Mouse (Mus musculus): ENCODE data around the gene Ccdc57. TPM values are rescaled to one million over a fixed set of nuclear protein-coding genes. Genes with fewer than 3 reads are reported as not detected.
A peak's percentile ranks its signal among the peaks of the same experiment; 100 is the strongest.

The Ccdc57 gene
- total and polyA plus RNA-seq, 2 experiments from 2014 or later, result 6.2 to 7.8 TPM

DNA sequence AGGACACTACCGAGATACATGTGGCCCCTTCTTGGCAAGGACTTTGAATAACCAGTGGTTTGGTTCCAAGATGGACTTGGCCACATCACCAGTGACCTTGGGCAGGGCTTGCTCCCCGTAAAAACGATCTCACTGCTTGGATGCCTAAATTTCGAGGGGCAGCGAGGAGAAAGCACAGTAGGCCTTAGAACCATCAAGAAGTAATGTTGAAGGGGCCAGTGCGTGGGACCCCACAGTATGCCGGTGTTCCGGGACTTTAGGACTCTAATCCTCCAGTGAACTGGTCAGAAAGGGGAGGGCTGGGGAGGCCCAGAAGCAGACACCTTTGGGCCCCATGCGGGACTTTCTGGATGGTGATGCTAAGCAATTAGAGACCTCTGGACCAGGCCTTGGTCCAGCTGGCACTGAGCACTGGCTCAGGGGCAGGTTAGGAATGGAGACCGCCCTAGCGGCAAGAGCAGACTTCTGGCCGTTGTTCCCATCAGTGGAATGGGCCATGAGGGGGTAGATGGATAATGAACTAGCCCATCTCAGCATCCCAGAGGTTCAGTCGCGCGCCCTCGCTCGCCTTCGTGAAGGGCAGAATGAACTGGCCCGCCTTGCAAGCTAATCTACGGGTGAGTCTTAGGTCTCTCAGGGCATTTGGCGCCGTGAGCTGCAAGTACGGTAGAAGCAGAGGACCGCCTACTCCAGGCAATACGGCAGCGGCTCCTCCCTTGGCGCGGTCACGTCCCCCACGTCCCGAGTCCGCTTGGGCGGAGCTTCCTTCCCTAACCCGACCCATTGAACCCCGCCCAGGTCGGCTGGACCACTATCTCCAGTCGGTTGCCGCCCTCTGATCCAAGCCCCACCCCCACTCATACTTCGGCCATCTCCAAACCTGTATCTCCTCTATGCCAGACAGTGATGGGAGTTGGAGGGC, 17.9 kb upstream of the Ccdc57 start:
- peak overlapping the region; percentile 24; the same call in 1 of the 2 replicates for H3K9ac ChIP-seq (replicated peaks; ENCODE audit: low read length, poor library complexity, severe bottlenecking)
- 0 out of 2 replicates have a peak, but pooled peaks cover under 1% of the 10 kb centered on the region for H3K36me3 ChIP-seq (ENCODE audit: insufficient read depth, low read length)
- peak; percentile 84 for DNase-seq (ENCODE audit: low spot score)
- peak overlapping the region; percentile 43 for H3K4me3 ChIP-seq (ENCODE audit: low read depth, low read length)
- ATAC-seq (ENCODE audit: low FRiP score), result peak; percentile 55
- WGBS, result 3% methylated on average over 38 of the region's 39 CpGs
- TF ChIP-seq CTCF (IDR thresholded peaks at IDR 0.05), result peak; percentile 8; the same call in 1 of the 2 replicates
- 0 out of 2 replicates have a peak, but pooled peaks cover 11% of the 10 kb centered on the region for H3K4me1 ChIP-seq (ENCODE audit: insufficient read depth, low read length)
- peak overlapping the region; percentile 63 for H3K4me2 ChIP-seq (ENCODE audit: low read depth, low read length, poor library complexity, severe bottlenecking)
- no peaks in the 10 kb centered on the region for H3K9me3 ChIP-seq (ENCODE audit: low read length)
- no peak overlapping the region for H3K27ac ChIP-seq (ENCODE audit: low read depth, low read length)
- peaks cover 25% of the 10 kb centered on the region for H3K27me3 ChIP-seq (ENCODE audit: insufficient read depth, low read length)

DNA sequence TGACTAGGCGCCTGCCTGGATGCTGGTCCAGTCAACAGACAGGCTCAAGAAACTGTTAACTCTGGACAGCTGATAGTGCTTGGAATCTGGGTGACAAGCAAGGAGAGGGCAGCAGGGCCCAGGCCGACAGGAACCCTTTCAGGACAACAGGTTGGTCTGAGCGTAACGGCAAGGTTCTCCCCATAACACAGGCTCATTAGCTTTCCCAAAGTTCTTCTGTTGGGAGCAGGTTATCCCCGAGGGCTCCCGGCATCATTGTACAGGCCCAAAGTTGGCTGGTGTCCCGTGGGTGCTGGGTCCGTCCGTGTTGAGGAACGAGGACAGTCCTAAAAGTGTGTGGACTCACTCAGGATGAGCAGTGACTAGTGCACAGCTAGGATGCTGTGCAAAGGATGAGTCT, 17.2 kb upstream of the Ccdc57 start:
- 25% methylated on average over 10 of the region's 10 CpGs for whole genome bisulfite sequencing
- peak overlapping the region; percentile 63; the same call in 1 of the 2 replicates for H3K4me2 ChIP-seq (ENCODE audit: low read depth, low read length, poor library complexity, severe bottlenecking)
- peak overlapping the region; percentile 35 for H3K4me3 ChIP-seq (ENCODE audit: low read depth, low read length)
- H3K36me3 ChIP-seq (ENCODE audit: insufficient read depth, low read length), result no peaks in the 10 kb centered on the region
- no peak overlapping the region for H3K9ac ChIP-seq (replicated peaks; ENCODE audit: low read length, poor library complexity, severe bottlenecking)
- TF ChIP-seq CTCF (IDR thresholded peaks at IDR 0.05), result no peak
- no peak for DNase-seq (ENCODE audit: low spot score)
- peaks cover 25% of the 10 kb centered on the region for H3K27me3 ChIP-seq (ENCODE audit: insufficient read depth, low read length)
- H3K9me3 ChIP-seq (ENCODE audit: low read length), result no peaks in the 10 kb centered on the region
- no peak overlapping the region for H3K27ac ChIP-seq (ENCODE audit: low read depth, low read length)
- ATAC-seq (ENCODE audit: low FRiP score), result no peak
- 0 out of 2 replicates have a peak, but pooled peaks cover 11% of the 10 kb centered on the region for H3K4me1 ChIP-seq (ENCODE audit: insufficient read depth, low read length)

DNA sequence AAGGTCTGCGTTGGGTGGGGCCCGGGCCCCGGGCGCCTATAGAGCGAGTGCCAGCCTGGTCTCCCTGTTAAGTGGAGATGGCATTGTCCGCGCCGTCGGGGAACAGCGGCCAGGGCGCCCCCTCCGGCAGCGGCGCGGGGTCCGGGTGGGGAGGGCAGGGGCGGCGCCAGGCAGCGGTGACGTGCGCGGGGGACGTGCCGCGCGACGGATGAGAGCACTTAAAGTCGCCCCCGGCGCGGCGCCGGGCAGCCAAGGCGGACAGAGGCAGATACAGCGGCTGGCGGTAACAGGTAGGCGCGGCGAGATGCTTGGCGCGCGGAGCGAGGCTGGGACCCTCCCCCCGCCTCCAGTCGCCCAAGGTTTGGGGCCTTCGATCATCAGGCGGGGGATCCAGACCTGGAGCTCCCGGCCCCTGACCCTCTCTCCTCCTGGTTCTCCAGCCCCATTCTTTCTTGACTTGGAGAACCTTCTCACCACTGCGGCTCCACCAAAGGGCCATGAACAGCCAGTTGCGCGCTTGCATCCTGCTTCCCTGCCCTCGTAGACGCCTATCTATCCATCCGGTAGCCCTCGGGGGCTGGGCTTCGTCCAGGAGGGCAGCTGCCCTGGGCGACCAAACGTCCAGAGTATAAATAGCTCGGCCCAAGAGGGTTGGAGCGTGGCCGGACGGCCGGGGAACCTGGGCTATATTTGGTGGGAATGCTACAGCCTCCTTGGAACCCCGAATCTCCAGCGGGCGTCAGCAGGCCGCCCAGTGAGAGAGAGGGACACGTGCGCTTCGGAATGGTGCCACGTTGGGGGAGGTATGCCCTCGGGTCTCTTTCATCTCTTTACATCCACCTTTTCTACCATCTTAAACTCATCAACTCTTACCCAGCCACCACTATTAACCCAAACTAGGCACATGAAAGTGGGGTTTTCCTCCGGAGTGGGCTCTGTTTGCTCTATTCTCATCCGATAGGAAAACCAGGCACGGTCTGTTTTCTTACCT, 16.5 kb upstream of the Ccdc57 start:
- TF ChIP-seq CTCF (IDR thresholded peaks at IDR 0.05), result no peak
- Histone ChIP-seq H3K9ac (replicated peaks; ENCODE audit: low read length, poor library complexity, severe bottlenecking) (0 out of 2 replicates have a peak overlapping the region, but pooled peaks have one; percentile 19), H3K4me1 (ENCODE audit: insufficient read depth, low read length) (0 out of 2 replicates have a peak, but pooled peaks cover 11% of the 10 kb centered on the region), H3K9me3 (ENCODE audit: low read length) (no peaks in the 10 kb centered on the region), H3K4me3 (ENCODE audit: low read depth, low read length) (peak overlapping the region; percentile 35), H3K27ac (ENCODE audit: low read depth, low read length) (no peak overlapping the region), H3K27me3 (ENCODE audit: insufficient read depth, low read length) (peaks cover 25% of the 10 kb centered on the region), H3K36me3 (ENCODE audit: insufficient read depth, low read length) (no peaks in the 10 kb centered on the region), H3K4me2 (ENCODE audit: low read depth, low read length, poor library complexity, severe bottlenecking) (peak overlapping the region; percentile 51)
- DNase-seq (ENCODE audit: low spot score) (peak; percentile 12), ATAC-seq (ENCODE audit: low FRiP score) (no peak)
- WGBS, result 3% methylated on average over 70 of the region's 75 CpGs

DNA sequence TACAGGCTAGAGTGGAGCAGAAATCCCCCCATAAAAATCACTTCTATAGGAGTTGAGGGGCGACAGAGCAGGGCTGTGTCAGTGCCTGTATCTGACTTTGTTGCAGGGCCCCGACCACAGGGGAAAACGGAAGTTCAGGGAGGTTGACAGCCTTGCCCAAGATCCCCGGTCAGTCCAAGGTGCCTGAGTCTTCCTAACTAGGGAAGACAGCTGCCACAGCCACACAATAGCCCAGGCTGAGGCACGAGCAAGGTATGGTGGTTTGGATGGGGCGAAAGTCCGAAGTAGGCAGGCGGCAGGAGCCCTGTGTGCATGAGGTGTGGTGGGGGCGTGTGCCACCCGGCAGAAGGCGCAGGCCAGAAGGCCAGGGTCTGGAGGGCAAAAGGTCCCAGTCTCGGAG, 15.7 kb upstream of the Ccdc57 start, which contains the start of gene Slc16a3:
Gene Slc16a3, plus strand, starts transcription at position 153 of the 400 bp plus-strand sequence.
- TF ChIP-seq CTCF (IDR thresholded peaks at IDR 0.05), result no peak
- Histone ChIP-seq H3K36me3 (ENCODE audit: insufficient read depth, low read length) (no peaks in the 10 kb centered on the region), H3K9ac (replicated peaks; ENCODE audit: low read length, poor library complexity, severe bottlenecking) (0 out of 2 replicates have a peak within 1 kb of the TSS, but pooled peaks have one; percentile 19), H3K27ac (ENCODE audit: low read depth, low read length) (no peak within 1 kb of the TSS), H3K4me1 (ENCODE audit: insufficient read depth, low read length) (0 out of 2 replicates have a peak, but pooled peaks cover 11% of the 10 kb centered on the region), H3K9me3 (ENCODE audit: low read length) (no peaks in the 10 kb centered on the region), H3K4me2 (ENCODE audit: low read depth, low read length, poor library complexity, severe bottlenecking) (peak within 1 kb of the TSS; percentile 51), H3K27me3 (ENCODE audit: insufficient read depth, low read length) (peaks cover 25% of the 10 kb centered on the region), H3K4me3 (ENCODE audit: low read depth, low read length) (peak within 1 kb of the TSS; percentile 35)
- ATAC-seq (ENCODE audit: low FRiP score) (no peak), DNase-seq (ENCODE audit: low spot score) (no peak)
- WGBS, result 40% methylated on average over 12 of the region's 12 CpGs

DNA sequence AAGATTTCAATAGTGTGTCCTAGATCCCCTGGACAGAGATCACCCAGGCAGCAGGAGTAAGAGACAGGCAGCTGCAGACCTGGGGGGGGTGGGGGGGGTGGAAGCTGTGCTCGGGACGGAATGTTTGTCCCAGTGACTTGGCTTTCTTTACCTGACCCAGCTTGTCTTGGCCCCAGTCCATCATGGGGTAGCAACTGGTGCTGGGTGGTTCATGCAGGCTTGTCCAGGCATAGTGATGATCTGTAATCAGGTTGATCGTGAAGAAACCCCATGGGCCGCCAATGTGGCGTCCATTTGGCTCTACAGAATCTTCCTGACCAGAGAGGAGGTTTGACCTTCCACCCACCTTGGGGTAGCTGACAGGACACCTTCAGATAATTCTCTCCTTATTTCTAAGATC, 13.3 kb upstream of the Ccdc57 start:
- peaks cover 25% of the 10 kb centered on the region for H3K27me3 ChIP-seq (ENCODE audit: insufficient read depth, low read length)
- H3K4me1 ChIP-seq (ENCODE audit: insufficient read depth, low read length), result 0 out of 2 replicates have a peak, but pooled peaks cover 8% of the 10 kb centered on the region
- H3K27ac ChIP-seq (ENCODE audit: low read depth, low read length), result no peak overlapping the region
- H3K4me3 ChIP-seq (ENCODE audit: low read depth, low read length), result no peak overlapping the region
- no peak for ATAC-seq (ENCODE audit: low FRiP score)
- H3K9ac ChIP-seq (replicated peaks; ENCODE audit: low read length, poor library complexity, severe bottlenecking), result no peak overlapping the region
- no peaks in the 10 kb centered on the region for H3K36me3 ChIP-seq (ENCODE audit: insufficient read depth, low read length)
- no peak for TF ChIP-seq CTCF (IDR thresholded peaks at IDR 0.05)
- H3K9me3 ChIP-seq (ENCODE audit: low read length), result no peaks in the 10 kb centered on the region
- 95% methylated on average over 5 of the region's 5 CpGs for WGBS
- H3K4me2 ChIP-seq (ENCODE audit: low read depth, low read length, poor library complexity, severe bottlenecking), result no peak overlapping the region
- no peak for DNase-seq (ENCODE audit: low spot score)

Data from midbrain, postnatal 0 days (tissue).